8 mouse cellular contexts compared by ENCODE assay signal in the genomic region with DNA sequence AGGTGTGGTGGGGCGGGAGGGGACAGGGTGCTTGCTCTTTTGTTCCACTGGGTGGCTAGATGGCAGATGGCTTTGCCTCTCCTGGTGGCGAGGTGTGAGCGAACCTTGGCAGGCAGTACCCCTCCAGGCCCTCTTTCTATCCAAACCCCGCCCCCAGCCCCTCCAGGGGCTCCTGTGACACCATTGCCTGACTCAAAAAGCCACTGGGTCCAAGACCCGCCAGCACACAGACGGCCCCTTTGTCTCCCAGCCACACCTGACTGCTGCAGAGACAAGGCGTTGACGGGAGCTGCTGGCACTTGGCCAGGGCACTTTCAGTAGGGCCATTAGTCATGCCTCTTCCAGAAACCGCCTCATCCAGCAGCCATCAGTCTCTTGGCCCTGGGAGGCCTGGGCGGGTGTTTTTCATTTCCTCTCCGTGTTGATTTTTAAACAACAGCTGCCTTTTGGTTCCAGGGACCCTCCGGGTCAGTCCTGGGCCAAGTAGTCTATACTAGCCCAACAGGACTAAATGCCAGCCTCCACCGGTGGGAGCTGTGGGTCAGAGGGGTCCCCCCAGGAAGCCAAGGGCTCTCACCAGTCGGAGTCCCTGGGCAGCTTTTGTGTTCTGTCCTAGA. TPM values are rescaled to one million over a fixed set of nuclear protein-coding genes. Genes with fewer than 3 reads are reported as not detected.
DNase-seq lines count a peak whose midpoint lies in the region; ATAC-seq and TF ChIP-seq lines count a peak whose summit lies in the region.

No protein-coding gene starts in this region.

- H3K4me3 ChIP-seq in forebrain, embryonic 15.5 days: no peak overlapping the region
- H3K4me3 ChIP-seq in lung, postnatal 0 days (ENCODE audit: low read depth, low read length): no peak overlapping the region

- WGBS in forebrain, embryonic 15.5 days: 13% methylated on average over 14 of the region's 14 CpGs
- 15% methylated on average over 14 of the region's 14 CpGs for WGBS in lung, postnatal 0 days

- peaks cover 13% of the 10 kb centered on the region for H3K4me1 ChIP-seq in forebrain, embryonic 15.5 days
- H3K4me1 ChIP-seq in lung, postnatal 0 days (ENCODE audit: insufficient read depth, low read depth, low read length): peaks cover 3% of the 10 kb centered on the region; the same call in 1 of the 2 replicates

- DNase-seq in spleen, postnatal 10 days (ENCODE audit: low spot score in 2 of 2): peak; percentile 13 to 59
- DNase-seq in spleen, adult 12 weeks (ENCODE audit: low spot score): no peak
- DNase-seq in cerebellum, adult 18-20 months: peak; percentile 61 to 69
- peak; percentile 84 for DNase-seq in heart, postnatal 4 days
- DNase-seq in lung, postnatal 0 days (ENCODE audit: low spot score): peak; percentile 85
- DNase-seq in urinary bladder, postnatal 14 days (ENCODE audit: low spot score): peak; percentile 81
- DNase-seq in thymus, adult 18-20 months: no peak

- H3K4me2 ChIP-seq in forebrain, embryonic 15.5 days (replicated peaks): no peak overlapping the region
- 0 out of 2 replicates have a peak overlapping the region, but pooled peaks have one; percentile 5 for H3K4me2 ChIP-seq in lung, postnatal 0 days (replicated peaks; ENCODE audit: low read depth, low read length)

- no peak overlapping the region for H3K9ac ChIP-seq in forebrain, embryonic 15.5 days (replicated peaks)
- H3K9ac ChIP-seq in lung, postnatal 0 days (replicated peaks; ENCODE audit: low read depth): no peak overlapping the region

- H3K27ac ChIP-seq in forebrain, embryonic 15.5 days (replicated peaks): peak overlapping the region; percentile 78
- H3K27ac ChIP-seq in lung, postnatal 0 days (ENCODE audit: low read length): no peak overlapping the region

- no peaks in the 10 kb centered on the region for H3K9me3 ChIP-seq in forebrain, embryonic 15.5 days
- H3K9me3 ChIP-seq in lung, postnatal 0 days (ENCODE audit: low read length): no peaks in the 10 kb centered on the region

- peak; percentile 65; the same call in 1 of the 2 replicates for TF ChIP-seq EP300 in lung, postnatal 0 days (IDR thresholded peaks at IDR 0.05)

- no peaks in the 10 kb centered on the region for H3K27me3 ChIP-seq in forebrain, embryonic 15.5 days
- H3K27me3 ChIP-seq in lung, postnatal 0 days (replicated peaks; ENCODE audit: insufficient read depth, low read length): no peaks in the 10 kb centered on the region

- no peaks in the 10 kb centered on the region for H3K36me3 ChIP-seq in forebrain, embryonic 15.5 days
- H3K36me3 ChIP-seq in lung, postnatal 0 days (ENCODE audit: insufficient read depth, low read length): no peaks in the 10 kb centered on the region

- peak; percentile 95 for ATAC-seq in forebrain, embryonic 15.5 days (replicated peaks)
- peak; percentile 88 for ATAC-seq in lung, postnatal 0 days

- TF ChIP-seq CTCF in lung, postnatal 0 days (IDR thresholded peaks at IDR 0.05): no peak; the same call in 1 of the 2 replicates

RNA-seq across cellular contexts. Expression of a gene that starts 58.4 kb away (rescaled TPM):
- polyA plus RNA-seq in forebrain, embryonic 15.5 days (2015; fragmentation: Nextera tagmentation; extraction: Ambion mirVana): 0.95 and 1.7 TPM in 2 replicates
- total RNA-seq in heart, postnatal 4 days (2021): 10 to 100 TPM; 14.8 to 14.9 TPM
- polyA plus RNA-seq in lung, postnatal 0 days (2015; fragmentation: Nextera tagmentation; extraction: Ambion mirVana): 2.0 and 2.3 TPM in 2 replicates

Comparison
In these comparisons a context has a peak if more than half of its experiments do, and no peak if none do; other contexts are left out.
1. DNase-seq: peak in spleen, postnatal 10 days (2 of 2), cerebellum, adult 18-20 months (2 of 2), heart, postnatal 4 days (single experiment), lung, postnatal 0 days (single experiment) and urinary bladder, postnatal 14 days (single experiment); none in spleen, adult 12 weeks (single experiment) and thymus, adult 18-20 months (0 of 2).